Mouse (Mus musculus) induced T-regulatory cell, adult 2 months (primary cell): Measurements from ENCODE around the gene Ccdc117.
A peak's percentile ranks its signal among the peaks of the same experiment; 100 is the strongest.
"Not testable (repeated sequence)": the region's sequence is repeated elsewhere in the genome, so short reads cannot be mapped to it uniquely, and the experiment has no call there.

Experiments
- DNase-seq: peaks from one replicate; pipeline ENCODE4 v3.0.0-alpha.2; 2012; ENCODE audit warnings: low read depth

Gene Ccdc117

GRCm38 (mm10) chr11:5509215-5510098 lies 32.5 kb downstream of the Ccdc117 start:
- peak; percentile 55 for DNase-seq

- peak; percentile 81 for DNase-seq
Measured at GRCm38 (mm10) chr11:5505856-5506575, 36.0 kb downstream of the Ccdc117 start.

- no peak for DNase-seq
Measured at GRCm38 (mm10) chr11:5502351-5503051, 39.5 kb downstream of the Ccdc117 start.

GRCm38 (mm10) chr11:5500903-5501741 lies 40.9 kb downstream of the Ccdc117 start:
- no peak for DNase-seq

GRCm38 (mm10) chr11:5499961-5500644 lies 41.9 kb downstream of the Ccdc117 start:
- DNase-seq = peak; percentile 55

- no peak for DNase-seq
Measured at GRCm38 (mm10) chr11:5498931-5499661, 42.9 kb downstream of the Ccdc117 start.

GRCm38 (mm10) chr11:5498422-5498821 lies 43.6 kb downstream of the Ccdc117 start:
- no peak for DNase-seq

GRCm38 (mm10) chr11:5496559-5497248 lies 45.3 kb downstream of the Ccdc117 start:
- peak; percentile 43 for DNase-seq

GRCm38 (mm10) chr11:5495906-5496305 lies 46.1 kb downstream of the Ccdc117 start:
- no peak for DNase-seq

GRCm38 (mm10) chr11:5495286-5495832 lies 46.6 kb downstream of the Ccdc117 start:
- no peak for DNase-seq

GRCm38 (mm10) chr11:5493869-5494268 lies 48.1 kb downstream of the Ccdc117 start:
- DNase-seq = no peak

- DNase-seq = no peak
Measured at GRCm38 (mm10) chr11:5491912-5492311, 50.1 kb downstream of the Ccdc117 start.

- no peak for DNase-seq
Measured at GRCm38 (mm10) chr11:5490989-5491656, 50.9 kb downstream of the Ccdc117 start.

- DNase-seq = not testable (repeated sequence)
Measured at GRCm38 (mm10) chr11:5489433-5489832, 52.6 kb downstream of the Ccdc117 start.

GRCm38 (mm10) chr11:5485193-5486011 lies 56.6 kb downstream of the Ccdc117 start:
- DNase-seq = peak; percentile 97

- DNase-seq = no peak
Measured at GRCm38 (mm10) chr11:5482581-5482980, 59.4 kb downstream of the Ccdc117 start.
